Mouse (Mus musculus) inflammation-experienced regulatory T-cells, adult 6 months (primary cell): ENCODE results near the gene Sema4g. TPM values are rescaled to one million over a fixed set of nuclear protein-coding genes. Genes with fewer than 3 reads are reported as not detected.

Experiments
- ATAC-seq: one replicate; pipeline ENCODE4 v1.8.0; 2017
- polyA plus RNA-seq, 3 experiments: library from polyadenylated mRNA; unstranded; fragments of 100-300 nt; shearing (Covaris generic); gene quantifications; one replicate each; pipeline ENCODE4 v1.2.1; 2017

Sema4g gene
- polyA plus RNA-seq, 3 experiments from 2014 or later, result 0.08 TPM; not detected in 2

DNA sequence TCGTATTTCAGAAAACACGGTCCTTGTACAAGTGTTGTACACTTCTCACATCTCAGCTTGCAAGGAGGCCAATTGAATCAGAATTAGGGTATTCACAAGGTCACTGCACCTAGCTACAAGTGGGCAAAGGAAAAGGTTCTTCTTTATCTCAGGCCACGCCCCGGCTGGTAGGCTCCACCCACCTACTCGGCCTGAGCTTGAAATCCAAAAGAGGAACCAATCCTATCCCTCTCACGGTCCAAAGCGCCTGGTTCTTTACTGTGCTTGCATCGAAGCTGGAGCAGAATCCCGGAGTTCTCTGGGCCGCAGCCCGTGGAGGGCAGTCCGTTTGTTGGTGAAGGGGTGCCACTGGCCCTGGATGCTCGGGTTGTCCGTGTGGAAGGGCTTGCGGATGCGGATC, 16.5 kb downstream of the Sema4g start, which contains the start of gene Twnk:
TSS of gene Twnk (plus strand) at position 220 of the 400 bp plus-strand sequence.
- ATAC-seq, result no peak

DNA sequence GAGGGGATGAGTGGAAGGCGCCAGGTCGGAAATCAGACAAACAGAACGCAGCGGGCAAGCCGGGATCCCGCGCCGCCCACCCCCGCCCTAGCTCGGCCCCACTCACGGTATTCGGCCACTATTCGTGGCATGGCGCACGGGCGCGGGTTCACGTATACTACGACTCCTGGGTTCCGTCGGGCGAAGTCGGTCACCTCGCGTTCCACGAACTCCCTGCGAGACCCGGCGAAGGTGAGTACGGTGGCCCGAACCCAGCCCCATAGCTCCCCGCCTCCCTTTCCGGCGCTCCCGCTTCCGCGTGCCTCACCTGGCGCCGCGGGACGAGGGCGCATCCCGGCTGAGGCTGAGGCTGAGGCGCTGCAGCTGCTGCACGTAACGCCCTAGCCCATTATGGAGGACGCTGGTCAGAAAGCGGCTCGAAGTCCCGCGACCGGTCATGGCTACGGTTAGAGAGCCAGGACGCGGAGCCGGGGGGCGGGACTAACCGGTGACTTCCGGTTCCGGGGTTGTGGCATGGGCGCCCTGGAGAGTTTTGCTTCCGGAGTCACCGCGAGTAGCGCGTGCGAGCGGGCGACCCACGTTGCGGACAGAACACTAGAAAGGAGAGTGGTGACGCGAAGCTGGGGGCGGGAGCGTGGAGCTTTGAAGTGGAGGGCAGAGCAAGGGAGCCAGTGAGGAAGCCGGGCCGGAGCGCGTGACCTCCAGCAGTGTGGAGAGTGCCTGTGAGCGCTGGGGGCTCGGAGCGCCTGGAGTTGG, 17.2 kb downstream of the Sema4g start, which contains the start of gene Mrpl43:
TSS of gene Mrpl43 (minus strand) at position 486 of the 756 bp plus-strand sequence.
- peak; percentile 97 for ATAC-seq

- no peak for ATAC-seq
These were observed 18.1 kb downstream of the Sema4g start for GRCm38 (mm10) chr19:45007021-45007420.

GRCm38 (mm10) chr19:45007425-45008191, 18.7 kb downstream of the Sema4g start:
- ATAC-seq, result no peak

DNA sequence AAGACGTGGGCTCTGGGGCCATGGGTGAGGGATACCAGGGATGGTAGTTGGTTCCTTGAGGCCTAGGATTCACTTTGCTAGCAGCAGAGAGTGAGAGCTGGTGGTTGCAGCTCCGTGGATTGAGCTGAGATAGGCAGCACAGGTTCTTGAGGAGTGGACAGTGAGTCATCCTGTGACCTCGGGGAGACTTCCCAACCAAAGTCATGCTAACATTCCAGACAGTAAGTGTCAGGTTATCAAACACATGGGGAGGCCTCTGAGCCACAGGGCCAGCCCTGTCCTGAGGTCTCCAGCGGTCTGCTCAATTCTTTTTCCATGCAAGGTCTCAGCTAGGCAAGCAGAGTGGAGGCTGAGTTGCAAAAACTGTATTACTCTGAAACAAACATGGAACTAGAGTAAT, 21.7 kb downstream of the Sema4g start:
- ATAC-seq, result no peak

GRCm38 (mm10) chr19:45012219-45012618, 23.3 kb downstream of the Sema4g start:
- no peak for ATAC-seq

GRCm38 (mm10) chr19:45012636-45013035, 23.7 kb downstream of the Sema4g start:
- no peak for ATAC-seq

- ATAC-seq, result no peak
These were observed 24.8 kb downstream of the Sema4g start for GRCm38 (mm10) chr19:45013581-45014225.

GRCm38 (mm10) chr19:45014335-45014971, 25.6 kb downstream of the Sema4g start, which contains the start of gene Lzts2:
Lzts2 (plus strand) TSS chr19:45014414.
- peak; percentile 22 for ATAC-seq

GRCm38 (mm10) chr19:45014981-45015402, 26.1 kb downstream of the Sema4g start:
- no peak for ATAC-seq

- peak; percentile 66 for ATAC-seq
These were observed 26.8 kb downstream of the Sema4g start for GRCm38 (mm10) chr19:45015518-45016281.

GRCm38 (mm10) chr19:45016341-45017215, 27.7 kb downstream of the Sema4g start:
- no peak for ATAC-seq

GRCm38 (mm10) chr19:45017216-45017771, 28.4 kb downstream of the Sema4g start:
- ATAC-seq, result no peak

DNA sequence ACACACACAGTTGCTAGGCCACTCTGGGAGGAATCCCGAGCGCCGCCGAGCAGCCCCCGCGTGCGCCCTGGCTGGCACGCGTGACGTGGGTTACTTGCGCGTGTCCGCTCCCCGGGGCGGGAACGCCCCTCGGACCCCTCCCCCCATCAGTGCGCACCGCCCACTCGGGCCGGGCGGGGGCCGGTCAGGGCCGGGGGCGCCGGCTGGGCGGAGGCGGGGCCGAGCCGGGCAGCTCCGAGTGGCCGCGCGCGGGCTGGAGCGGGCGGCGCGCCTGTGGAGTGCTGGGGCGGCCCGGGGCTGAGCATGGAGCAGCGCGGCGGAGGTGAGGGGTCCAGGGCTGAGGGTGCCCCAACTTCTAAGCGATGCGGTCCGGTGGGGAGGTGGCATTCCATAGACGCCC, 29.0 kb downstream of the Sema4g start:
- ATAC-seq, result no peak

DNA sequence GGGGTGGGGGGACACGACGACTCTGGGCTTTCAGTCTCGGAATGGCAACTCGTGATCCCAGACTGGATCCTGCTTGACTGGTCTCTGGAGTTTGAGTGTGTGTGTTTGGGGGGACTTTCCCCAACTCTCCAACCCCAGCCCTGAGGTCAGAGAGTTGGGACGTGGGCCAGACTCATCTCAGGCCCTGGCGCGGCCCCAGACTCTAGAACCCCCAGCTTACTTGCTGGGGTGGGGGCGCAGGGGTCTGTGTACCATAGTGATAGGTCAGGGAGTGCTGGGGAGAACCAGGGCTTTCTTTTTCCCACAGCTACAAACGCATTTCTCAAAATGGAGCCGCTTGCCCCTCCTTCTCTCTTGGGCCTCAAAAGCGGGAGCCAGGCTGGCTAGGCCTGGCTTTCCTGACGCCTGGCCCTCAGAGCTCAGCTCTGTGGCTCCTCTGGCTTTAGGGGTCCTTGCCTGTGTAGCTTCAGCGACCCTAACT, 29.5 kb downstream of the Sema4g start:
- no peak for ATAC-seq

- ATAC-seq, result no peak
These were observed 31.4 kb downstream of the Sema4g start for GRCm38 (mm10) chr19:45020348-45020747.

DNA sequence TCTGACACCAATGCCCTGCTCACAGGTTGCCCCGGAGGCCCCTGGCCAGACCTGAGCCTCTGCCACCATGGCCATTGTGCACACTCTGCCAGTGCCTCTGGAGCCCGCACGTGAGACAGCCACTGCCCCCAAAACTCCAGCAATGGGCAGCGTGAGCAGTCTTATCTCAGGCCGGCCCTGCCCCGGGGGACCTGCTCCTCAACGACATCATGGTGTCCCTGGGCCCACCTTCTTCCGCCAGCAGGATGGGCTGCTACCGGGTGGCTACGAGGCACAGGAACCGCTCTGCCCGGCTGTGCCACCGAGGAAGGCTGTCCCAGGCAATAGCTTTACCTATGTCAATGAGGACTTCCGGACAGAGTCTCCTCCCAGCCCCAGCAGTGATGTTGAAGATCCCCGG, 32.5 kb downstream of the Sema4g start:
- no peak for ATAC-seq

DNA sequence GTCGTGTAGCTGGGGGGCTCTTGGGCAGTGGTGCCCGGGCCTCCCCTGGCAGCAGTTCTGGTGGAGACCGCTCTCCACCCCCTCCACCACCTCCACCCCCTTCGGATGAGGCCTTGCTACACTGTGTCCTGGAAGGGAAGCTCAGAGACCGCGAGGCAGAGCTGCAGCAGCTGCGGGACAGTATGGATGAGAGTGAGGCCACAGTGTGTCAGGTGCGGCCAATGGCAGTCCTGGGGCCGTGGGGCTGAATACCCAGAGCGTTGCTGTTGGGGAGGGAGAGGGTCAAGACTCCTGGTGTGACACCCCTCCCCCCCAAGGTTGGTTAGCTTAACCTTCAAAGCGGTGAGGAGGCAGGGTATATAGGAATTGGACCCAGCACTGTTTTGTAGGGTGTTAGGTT, 35.1 kb downstream of the Sema4g start:
- ATAC-seq, result no peak

GRCm38 (mm10) chr19:45024775-45025174, 35.9 kb downstream of the Sema4g start:
- no peak for ATAC-seq

DNA sequence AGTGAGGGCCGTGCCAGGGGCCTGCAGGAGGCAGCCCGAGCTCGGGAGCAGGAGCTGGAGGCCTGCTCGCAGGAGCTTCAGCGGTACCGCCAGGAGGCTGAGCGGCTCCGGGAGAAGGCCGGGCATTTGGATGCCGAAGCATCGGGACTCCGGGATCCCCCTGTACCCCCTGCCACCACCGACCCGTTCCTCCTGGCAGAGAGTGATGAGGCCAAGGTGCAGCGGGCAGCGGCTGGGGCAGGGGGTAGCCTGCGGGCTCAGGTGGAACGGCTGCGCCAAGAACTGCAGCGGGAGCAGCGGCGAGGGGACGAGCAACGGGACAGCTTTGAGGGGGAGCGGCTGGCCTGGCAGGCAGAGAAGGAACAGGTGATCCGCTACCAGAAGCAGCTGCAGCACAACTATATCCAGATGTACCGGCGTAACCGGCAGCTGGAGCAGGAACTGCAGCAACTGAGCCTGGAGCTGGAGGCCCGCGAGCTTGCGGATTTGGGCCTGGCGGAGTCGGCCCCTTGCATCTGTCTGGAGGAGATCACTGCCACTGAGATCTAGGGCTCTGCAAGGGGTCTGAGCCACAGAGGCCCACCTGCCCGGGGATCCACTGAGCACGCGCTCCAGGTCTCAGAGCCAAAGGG, 37.2 kb downstream of the Sema4g start:
- ATAC-seq, result no peak
